Comparison of ENCODE assay signal across 33 mouse cellular contexts in the genomic region with DNA sequence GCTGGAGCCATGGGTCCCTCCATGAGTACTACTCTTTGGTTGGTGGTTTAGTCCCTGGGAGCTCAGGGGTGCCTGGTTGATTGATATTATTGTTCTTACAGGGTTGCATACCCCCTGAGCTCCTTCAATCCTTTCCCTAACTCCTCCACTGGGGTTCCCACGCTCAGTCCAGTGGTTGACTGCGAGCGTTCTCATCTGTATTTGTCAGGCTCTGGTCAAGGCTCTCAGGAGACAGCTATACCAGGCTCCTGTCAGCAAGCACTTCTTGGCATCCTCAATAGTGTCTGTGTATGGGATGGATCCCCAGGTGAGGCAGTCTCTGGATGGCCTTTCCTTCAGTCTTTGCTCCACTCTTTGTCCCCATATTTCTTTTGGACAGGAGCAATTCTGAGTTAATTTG. TPM values are rescaled to one million over a fixed set of nuclear protein-coding genes. Genes with fewer than 3 reads are reported as not detected.
"Had no signal": no experiment of that assay in that cellular context is flagged by ENCODE, and none has a peak within 500 bp of the region (broad histone marks: within the 10 kb centered on the region; RNA-seq: fewer than 3 reads in every experiment).

No protein-coding gene starts in this region.

- H3K4me1 ChIP-seq: embryonic facial prominence, embryonic 10.5 days; embryonic facial prominence, embryonic 12.5 days; embryonic facial prominence, embryonic 13.5 days; embryonic facial prominence, embryonic 15.5 days; forebrain, embryonic 13.5 days; forebrain, embryonic 15.5 days had no signal

- H3K9me3 ChIP-seq: embryonic facial prominence, embryonic 10.5 days; embryonic facial prominence, embryonic 12.5 days; embryonic facial prominence, embryonic 13.5 days; embryonic facial prominence, embryonic 15.5 days; forebrain, embryonic 10.5 days; forebrain, embryonic 12.5 days; forebrain, embryonic 13.5 days; forebrain, embryonic 15.5 days had no signal

- H3K27me3 ChIP-seq: embryonic facial prominence, embryonic 12.5 days; embryonic facial prominence, embryonic 13.5 days; embryonic facial prominence, embryonic 15.5 days; forebrain, embryonic 12.5 days; forebrain, embryonic 13.5 days; forebrain, embryonic 15.5 days had no signal

- H3K9ac ChIP-seq: embryonic facial prominence, embryonic 12.5 days; embryonic facial prominence, embryonic 13.5 days; embryonic facial prominence, embryonic 15.5 days; forebrain, embryonic 12.5 days; forebrain, embryonic 13.5 days; forebrain, embryonic 15.5 days; forebrain, postnatal 0 days had no signal

- DNase-seq: cerebellum, adult 2 months; cerebellum, adult 8-10 months; cerebellum, adult 9-10 months; cerebellum, adult 9-11 months; cerebellum, postnatal 10 days; cerebellum, postnatal 14 days; cerebellum, postnatal 25 days; cerebellum, postnatal 36 days; embryo, embryonic 11 days; forebrain, postnatal 0 days; gastrocnemius, adult 2 months; gastrocnemius, postnatal 10 days; gastrocnemius, postnatal 14 days; gastrocnemius, postnatal 25 days; gastrocnemius, postnatal 36 days; heart, adult 18-20 months; heart, adult 2 months had no signal

- H3K4me2 ChIP-seq: embryonic facial prominence, embryonic 12.5 days; embryonic facial prominence, embryonic 13.5 days; embryonic facial prominence, embryonic 15.5 days; forebrain, embryonic 12.5 days; forebrain, embryonic 13.5 days; forebrain, embryonic 15.5 days had no signal

- ATAC-seq: forebrain, embryonic 13.5 days; forebrain, embryonic 14.5 days; forebrain, embryonic 15.5 days; forebrain, embryonic 16.5 days; forebrain, postnatal 0 days had no signal

- H3K4me3 ChIP-seq: embryonic facial prominence, embryonic 10.5 days; embryonic facial prominence, embryonic 12.5 days; embryonic facial prominence, embryonic 13.5 days; embryonic facial prominence, embryonic 15.5 days; erythroblast, embryonic 14.5 days; forebrain, embryonic 10.5 days; forebrain, embryonic 12.5 days; forebrain, embryonic 13.5 days; forebrain, embryonic 15.5 days; gastrocnemius, adult 2 months; heart, adult 2 months had no signal

- H3K27ac ChIP-seq: embryonic facial prominence, embryonic 10.5 days; embryonic facial prominence, embryonic 12.5 days; embryonic facial prominence, embryonic 13.5 days; embryonic facial prominence, embryonic 15.5 days; forebrain, embryonic 10.5 days; forebrain, embryonic 12.5 days; forebrain, embryonic 13.5 days; forebrain, embryonic 15.5 days; gastrocnemius, adult 2 months; heart, adult 2 months had no signal

RNA-seq across cellular contexts. Expression of a gene that starts 25.2 kb away (rescaled TPM):
- total RNA-seq: forebrain, postnatal 0 days; gastrocnemius, adult 2 months; gastrocnemius, postnatal 10 days; gastrocnemius, postnatal 14 days; gastrocnemius, postnatal 36 days; granulocyte monocyte progenitor cell, adult 5-6 weeks; heart, adult 2 months had no signal
- polyA plus RNA-seq: cerebellum, adult 2 months; cortical plate, adult 2 months; embryonic facial prominence, embryonic 10.5 days; embryonic facial prominence, embryonic 11.5 days; embryonic facial prominence, embryonic 13.5 days; erythroblast, embryonic 14.5 days; forebrain, embryonic 10.5 days; forebrain, embryonic 11.5 days; forebrain, embryonic 12.5 days; forebrain, embryonic 13.5 days; forebrain, embryonic 16.5 days; frontal cortex, adult 2 months; heart, adult 2 months had no signal
